8 mouse cellular contexts compared by ENCODE assay signal in the genomic region with DNA sequence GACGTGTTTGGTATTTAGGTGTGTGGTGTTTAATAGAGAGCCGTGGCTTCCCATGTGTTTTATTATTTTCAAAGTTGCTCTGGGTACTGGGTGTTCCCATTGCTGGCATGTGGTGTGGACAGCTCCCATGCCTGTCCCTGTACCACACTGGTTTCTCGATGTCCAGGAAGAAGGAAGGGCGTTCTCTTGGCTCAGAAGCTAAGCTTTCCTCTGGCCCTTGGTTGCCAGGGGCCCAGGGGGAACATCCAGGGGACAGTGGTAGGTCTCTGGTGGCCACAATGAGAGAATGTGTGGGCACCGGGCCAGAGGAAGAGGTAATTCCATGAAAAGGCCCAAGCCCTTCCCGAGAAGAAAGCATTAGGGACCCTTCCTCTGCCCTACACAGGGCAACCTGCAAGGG. TPM values are rescaled to one million over a fixed set of nuclear protein-coding genes. Genes with fewer than 3 reads are reported as not detected.
DNase-seq lines count a peak whose midpoint lies in the region.

No protein-coding gene starts in this region.

- peak; percentile 69 for DNase-seq in gastrocnemius, postnatal 25 days
- DNase-seq in gastrocnemius, postnatal 10 days = no peak
- peak; percentile 33 to 53 for DNase-seq in cerebellum, adult 18-20 months
- DNase-seq in heart, adult 8-10 months (ENCODE audit: low spot score) = peak; percentile 61
- peak; percentile 53 for DNase-seq in lung, postnatal 10 days
- DNase-seq in thymus, postnatal 0 days (ENCODE audit: low spot score) = no peak
- DNase-seq in frontal cortex, postnatal 10 days (ENCODE audit: low spot score in 2 of 2) = no peak
- no peak for DNase-seq in left cerebral cortex, postnatal 10 days (ENCODE audit: extremely low spot score in 1 of 2, low spot score in 2 of 2)

- intact Hi-C loops in left cerebral cortex, postnatal 10 days (cut with DNase I) = loop anchor here (10.0 kb wide), 1 partner anchor 132 kb away; no protein-coding TSS in a partner anchor

RNA-seq across cellular contexts. Expression of a gene that starts 27.5 kb away (rescaled TPM):
- total RNA-seq in gastrocnemius, postnatal 25 days (2021) = 10 to 100 TPM; 17.2 to 18.2 TPM
- total RNA-seq in gastrocnemius, postnatal 10 days (2021) = 10 to 100 TPM; 20.5 to 25.8 TPM
- 10 to 100 TPM; 27.0 to 32.1 (median 29.7) TPM for total RNA-seq in heart, adult 8-10 months (2022)
- polyA plus RNA-seq in thymus, postnatal 0 days (2015; fragmentation: Nextera tagmentation; extraction: Ambion mirVana) = 13.2 and 18.7 TPM in 2 replicates
- total RNA-seq in left cerebral cortex, postnatal 10 days (2021) = 10 to 100 TPM; 63.5 to 71.0 TPM

Comparison
In these comparisons a context has a peak if more than half of its experiments do, and no peak if none do; other contexts are left out.
1. DNase-seq: peak in gastrocnemius, postnatal 25 days (single experiment), cerebellum, adult 18-20 months (2 of 2), heart, adult 8-10 months (single experiment) and lung, postnatal 10 days (single experiment); none in gastrocnemius, postnatal 10 days (single experiment), thymus, postnatal 0 days (single experiment), frontal cortex, postnatal 10 days (0 of 2) and left cerebral cortex, postnatal 10 days (0 of 2).